Mouse (Mus musculus) embryonic facial prominence, embryonic 12.5 days (tissue): ENCODE measurements around the gene Znfx1. TPM values are rescaled to one million over a fixed set of nuclear protein-coding genes. Genes with fewer than 3 reads are reported as not detected.
"Not testable (repeated sequence)": the region's sequence is repeated elsewhere in the genome, so short reads cannot be mapped to it uniquely, and the experiment has no call there.

Experiments
- ATAC-seq: fragments of 200-750 bp; cut with Nextera tagmentation; 2 replicates; pipeline ENCODE4 v1.8.0; 2017; ENCODE audit not compliant: insufficient number of reproducible peaks, insufficient read depth, low FRiP score, low TSS enrichment
- H3K27ac ChIP-seq: fragments of 300-500 bp; sonication (generic); 2 replicates; pipeline ENCODE4 v1.5.1; 2016; ENCODE audit warnings: mild to moderate bottlenecking
- H3K27me3 ChIP-seq: fragments of 300-500 bp; sonication (generic); 2 replicates; pipeline ENCODE4 v1.6.1; 2016; ENCODE audit warnings: mild to moderate bottlenecking, moderate library complexity
- H3K36me3 ChIP-seq: fragments of 300-500 bp; sonication (generic); 2 replicates; pipeline ENCODE4 v1.6.1; 2016; ENCODE audit warnings: mild to moderate bottlenecking
- H3K4me1 ChIP-seq: fragments of 300-500 bp; sonication (generic); 2 replicates; pipeline ENCODE4 v1.6.1; 2016
- H3K4me2 ChIP-seq: fragments of 300-500 bp; sonication (generic); replicated peaks from 2 replicates; pipeline ENCODE4 v1.6.1; 2016; ENCODE audit warnings: mild to moderate bottlenecking, moderate library complexity
- H3K4me3 ChIP-seq: fragments of 300-500 bp; sonication (generic); 2 replicates; pipeline ENCODE4 v1.5.1; 2016; ENCODE audit warnings: mild to moderate bottlenecking
- H3K9ac ChIP-seq: fragments of 300-500 bp; sonication (generic); 2 replicates; pipeline ENCODE4 v1.6.1; 2016; ENCODE audit warnings: mild to moderate bottlenecking, moderate library complexity
- H3K9me3 ChIP-seq: fragments of 300-500 bp; sonication (generic); 2 replicates; pipeline ENCODE4 v1.6.1; 2016; ENCODE audit warnings: mild to moderate bottlenecking, moderate library complexity
- WGBS: fragments of 180-500 bp; shearing (Covaris S2); methylation state at CpG from one replicate; pipeline ENCODE4 v1.1.7; 2016; 5-methylcytosine and 5-hydroxymethylcytosine counted together
- polyA plus RNA-seq: library from polyadenylated mRNA; unstranded; fragments of >200 nt; fragmentation: Nextera tagmentation; extraction: Ambion mirVana; gene quantifications from 2 replicates; pipeline ENCODE4 v1.2.1, GENCODE M21; 2016

The Znfx1 gene
- polyA plus RNA-seq, 1 experiment from 2014 or later: 7.6 TPM

GRCm38 (mm10) chr2:167038716-167039115 is 24.1 kb downstream of the Znfx1 start:
- H3K27ac ChIP-seq: no peak overlapping the region

GRCm38 (mm10) chr2:167038297-167038696 is 24.5 kb downstream of the Znfx1 start:
- ATAC-seq: no peak
- Histone ChIP-seq H3K36me3 (peaks cover 98% of the 10 kb centered on the region), H3K27me3 (no peaks in the 10 kb centered on the region), H3K9ac (no peak overlapping the region), H3K4me3 (no peak overlapping the region), H3K27ac (no peak overlapping the region), H3K4me2 (no peak overlapping the region), H3K4me1 (no peaks in the 10 kb centered on the region), H3K9me3 (no peaks in the 10 kb centered on the region)
- WGBS: 88% methylated on average over 6 of the region's 6 CpGs

More at GRCm38 (mm10) chr2:167038716-167039115, 24.1 kb downstream of the Znfx1 start:
- Histone ChIP-seq H3K9ac (no peak overlapping the region), H3K4me3 (no peak overlapping the region), H3K4me2 (no peak overlapping the region), H3K9me3 (no peaks in the 10 kb centered on the region), H3K36me3 (peaks cover 97% of the 10 kb centered on the region), H3K4me1 (no peaks in the 10 kb centered on the region), H3K27me3 (no peaks in the 10 kb centered on the region)
- 92% methylated on average over 7 of the region's 7 CpGs for WGBS
- ATAC-seq: no peak

- Histone ChIP-seq H3K9ac (no peak overlapping the region), H3K27me3 (no peaks in the 10 kb centered on the region), H3K4me1 (no peaks in the 10 kb centered on the region), H3K9me3 (no peaks in the 10 kb centered on the region), H3K4me2 (no peak overlapping the region), H3K36me3 (peaks cover 95% of the 10 kb centered on the region), H3K4me3 (no peak overlapping the region), H3K27ac (no peak overlapping the region)
- ATAC-seq: no peak
- WGBS: 95% methylated on average over 12 of the region's 12 CpGs
These were observed 25.1 kb downstream of the Znfx1 start for GRCm38 (mm10) chr2:167037710-167038109.

GRCm38 (mm10) chr2:167030507-167030906 is 32.3 kb downstream of the Znfx1 start:
- no peak overlapping the region for H3K9ac ChIP-seq
- H3K27me3 ChIP-seq: no peaks in the 10 kb centered on the region
- peaks cover 95% of the 10 kb centered on the region for H3K36me3 ChIP-seq
- ATAC-seq: no peak
- H3K27ac ChIP-seq: no peak overlapping the region
- H3K9me3 ChIP-seq: no peaks in the 10 kb centered on the region
- H3K4me2 ChIP-seq: no peak overlapping the region
- H3K4me3 ChIP-seq: no peak overlapping the region
- no peaks in the 10 kb centered on the region for H3K4me1 ChIP-seq
- 94% methylated on average over 4 of the region's 4 CpGs for WGBS

GRCm38 (mm10) chr2:167028553-167028952 is 34.3 kb downstream of the Znfx1 start:
- 95% methylated on average over 7 of the region's 7 CpGs for WGBS
- no peak for ATAC-seq
- Histone ChIP-seq H3K4me1 (no peaks in the 10 kb centered on the region), H3K27ac (no peak overlapping the region), H3K4me2 (no peak overlapping the region), H3K9ac (no peak overlapping the region), H3K9me3 (no peaks in the 10 kb centered on the region), H3K27me3 (no peaks in the 10 kb centered on the region), H3K36me3 (peaks cover 92% of the 10 kb centered on the region), H3K4me3 (no peak overlapping the region)

GRCm38 (mm10) chr2:167019396-167019795 is 43.4 kb downstream of the Znfx1 start:
- Histone ChIP-seq H3K36me3 (peaks cover 61% of the 10 kb centered on the region), H3K9ac (no peak overlapping the region), H3K4me2 (no peak overlapping the region), H3K4me3 (no peak overlapping the region), H3K9me3 (no peaks in the 10 kb centered on the region), H3K27me3 (no peaks in the 10 kb centered on the region), H3K4me1 (peaks cover 12% of the 10 kb centered on the region), H3K27ac (no peak overlapping the region)
- no peak for ATAC-seq
- 93% methylated on average over 10 of the region's 10 CpGs for WGBS

GRCm38 (mm10) chr2:167015382-167015718 is 47.5 kb downstream of the Znfx1 start:
- Histone ChIP-seq H3K4me1 (peaks cover 12% of the 10 kb centered on the region), H3K36me3 (peaks cover 28% of the 10 kb centered on the region), H3K9me3 (no peaks in the 10 kb centered on the region), H3K27ac (peak overlapping the region; percentile 86; the same call in 1 of the 2 replicates), H3K4me3 (peak overlapping the region; percentile 91), H3K27me3 (no peaks in the 10 kb centered on the region), H3K9ac (peak overlapping the region; percentile 84), H3K4me2 (peak overlapping the region; percentile 93)
- WGBS: under 1% methylated on average over 21 of the region's 21 CpGs
- peak; percentile 61; the same call in 1 of the 2 replicates for ATAC-seq

GRCm38 (mm10) chr2:167014702-167015381 is 48.0 kb downstream of the Znfx1 start, which contains the start of gene Ddx27:
Gene Ddx27 (plus strand): TSS chr2:167015193.
- Histone ChIP-seq H3K27me3 (no peaks in the 10 kb centered on the region), H3K4me1 (peaks cover 12% of the 10 kb centered on the region), H3K36me3 (peaks cover 23% of the 10 kb centered on the region), H3K4me3 (peak within 1 kb of the TSS; percentile 91), H3K27ac (peak within 1 kb of the TSS; percentile 86), H3K4me2 (peak within 1 kb of the TSS; percentile 93), H3K9ac (peak within 1 kb of the TSS; percentile 84), H3K9me3 (no peaks in the 10 kb centered on the region)
- ATAC-seq: peak; percentile 70
- WGBS: 2% methylated on average over 37 of the region's 37 CpGs

GRCm38 (mm10) chr2:167010546-167010945 is 52.3 kb downstream of the Znfx1 start:
- H3K27me3 ChIP-seq: no peaks in the 10 kb centered on the region; the same call in 1 of the 2 replicates
- H3K36me3 ChIP-seq: no peaks in the 10 kb centered on the region
- peaks cover under 1% of the 10 kb centered on the region; the same call in 1 of the 2 replicates for H3K4me1 ChIP-seq
- no peak overlapping the region for H3K9ac ChIP-seq
- H3K4me3 ChIP-seq: no peak overlapping the region
- H3K27ac ChIP-seq: no peak overlapping the region
- ATAC-seq: no peak
- H3K9me3 ChIP-seq: no peaks in the 10 kb centered on the region
- H3K4me2 ChIP-seq: no peak overlapping the region
- 82% methylated on average over 3 of the region's 3 CpGs for WGBS

GRCm38 (mm10) chr2:167009483-167009882 is 53.3 kb downstream of the Znfx1 start:
- H3K4me1 ChIP-seq: no peaks in the 10 kb centered on the region
- H3K9me3 ChIP-seq: no peaks in the 10 kb centered on the region
- no peak overlapping the region for H3K4me2 ChIP-seq
- no peaks in the 10 kb centered on the region for H3K36me3 ChIP-seq
- 73% methylated on average over 4 of the region's 4 CpGs for WGBS
- H3K27ac ChIP-seq: no peak overlapping the region
- H3K27me3 ChIP-seq: no peaks in the 10 kb centered on the region; the same call in 1 of the 2 replicates
- H3K9ac ChIP-seq: no peak overlapping the region
- H3K4me3 ChIP-seq: no peak overlapping the region
- ATAC-seq: no peak

GRCm38 (mm10) chr2:167007565-167007964 is 55.2 kb downstream of the Znfx1 start:
- ATAC-seq, H3K9ac ChIP-seq, H3K4me1 ChIP-seq, H3K27ac ChIP-seq, H3K4me3 ChIP-seq, H3K4me2 ChIP-seq, H3K9me3 ChIP-seq, H3K27me3 ChIP-seq, H3K36me3 ChIP-seq: not testable (repeated sequence)
- 78% methylated on average over 4 of the region's 4 CpGs for WGBS

GRCm38 (mm10) chr2:167007001-167007491 is 55.8 kb downstream of the Znfx1 start:
- 73% methylated on average over 13 of the region's 13 CpGs for WGBS
- Histone ChIP-seq H3K9ac (no peak overlapping the region), H3K27me3 (no peaks in the 10 kb centered on the region; the same call in 1 of the 2 replicates), H3K4me1 (no peaks in the 10 kb centered on the region), H3K36me3 (no peaks in the 10 kb centered on the region), H3K27ac (no peak overlapping the region), H3K4me3 (no peak overlapping the region), H3K4me2 (no peak overlapping the region), H3K9me3 (no peaks in the 10 kb centered on the region)
- no peak for ATAC-seq
